ENCODE assay signal across 10 mouse cellular contexts in the genomic region with DNA sequence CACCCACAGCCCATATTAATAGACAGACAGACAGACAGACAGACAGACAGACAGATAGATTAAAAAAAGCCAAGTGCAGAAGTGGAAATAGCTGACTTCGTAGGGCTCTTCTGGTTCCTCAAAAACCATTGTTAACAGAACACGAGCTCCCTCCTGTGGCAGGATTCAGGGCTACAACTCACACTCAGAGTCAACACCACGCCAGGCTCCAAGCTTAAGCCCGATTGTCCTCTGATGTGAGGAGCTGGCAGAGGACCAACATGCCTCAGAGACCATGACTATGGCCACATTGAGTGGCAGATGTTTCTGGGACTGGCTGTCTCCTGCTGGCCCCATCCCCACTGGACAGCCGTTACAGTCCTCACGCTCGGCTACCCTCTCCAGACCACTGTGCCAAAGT. TPM values are rescaled to one million over a fixed set of nuclear protein-coding genes. Genes with fewer than 3 reads are reported as not detected.
A peak's percentile ranks its signal among the peaks of the same experiment; 100 is the strongest.
DNase-seq lines count a peak whose midpoint lies in the region; ATAC-seq and TF ChIP-seq lines count a peak whose summit lies in the region.
"Had no signal": no experiment of that assay in that cellular context is flagged by ENCODE, and none has a peak within 500 bp of the region (broad histone marks: within the 10 kb centered on the region; RNA-seq: fewer than 3 reads in every experiment).

No protein-coding gene starts in this region.

- peaks cover 83% of the 10 kb centered on the region for H3K27me3 ChIP-seq in liver, embryonic 12.5 days (replicated peaks)
- no peaks in the 10 kb centered on the region for H3K27me3 ChIP-seq in midbrain, postnatal 0 days (ENCODE audit: insufficient read depth, low read length)

- no peak overlapping the region for H3K9ac ChIP-seq in liver, embryonic 12.5 days
- no peak overlapping the region for H3K9ac ChIP-seq in midbrain, postnatal 0 days (replicated peaks; ENCODE audit: low read length, poor library complexity, severe bottlenecking)
- H3K9ac ChIP-seq: neural tube, embryonic 12.5 days had no signal

- no peaks in the 10 kb centered on the region for H3K4me1 ChIP-seq in liver, embryonic 12.5 days
- no peaks in the 10 kb centered on the region; the same call in 1 of the 2 replicates for H3K4me1 ChIP-seq in midbrain, postnatal 0 days (ENCODE audit: insufficient read depth, low read length)

- no peak overlapping the region for H3K27ac ChIP-seq in liver, embryonic 12.5 days
- H3K27ac ChIP-seq in midbrain, postnatal 0 days (ENCODE audit: low read depth, low read length): no peak overlapping the region
- H3K27ac ChIP-seq: neural tube, embryonic 12.5 days had no signal

- H3K9me3 ChIP-seq in liver, embryonic 12.5 days (replicated peaks): no peaks in the 10 kb centered on the region
- no peaks in the 10 kb centered on the region for H3K9me3 ChIP-seq in midbrain, postnatal 0 days (ENCODE audit: low read length)
- H3K9me3 ChIP-seq: neural tube, embryonic 12.5 days had no signal

- TF ChIP-seq CTCF in midbrain, postnatal 0 days (IDR thresholded peaks at IDR 0.05): peak; percentile 81

- no peaks in the 10 kb centered on the region for H3K36me3 ChIP-seq in liver, embryonic 12.5 days
- peaks cover 6% of the 10 kb centered on the region for H3K36me3 ChIP-seq in midbrain, postnatal 0 days (ENCODE audit: insufficient read depth, low read length)
- H3K36me3 ChIP-seq: neural tube, embryonic 12.5 days had no signal

- H3K4me2 ChIP-seq in liver, embryonic 12.5 days: no peak overlapping the region
- no peak overlapping the region for H3K4me2 ChIP-seq in midbrain, postnatal 0 days (ENCODE audit: low read depth, low read length, poor library complexity, severe bottlenecking)
- H3K4me2 ChIP-seq: neural tube, embryonic 12.5 days had no signal

- DNase-seq in liver (peak; percentile 41), WW6 (ENCODE audit: low read depth, low spot score) (peak; percentile 34)
- peak; percentile 77 to 82 for DNase-seq in cerebellum, postnatal 36 days
- peak; percentile 52 to 76 for DNase-seq in gastrocnemius, postnatal 4 days (ENCODE audit: low spot score in 2 of 2)
- DNase-seq in layer of hippocampus, postnatal 36 days: peak; percentile 80 to 81
- peak; percentile 95 for DNase-seq in midbrain, postnatal 0 days (ENCODE audit: low spot score)

- WGBS in liver, embryonic 12.5 days (ENCODE audit: insufficient replicate concordance): 26% methylated on average over 7 of the region's 7 CpGs
- WGBS in midbrain, postnatal 0 days: 23% methylated on average over 7 of the region's 7 CpGs

- no peak overlapping the region for H3K4me3 ChIP-seq in liver, embryonic 12.5 days
- H3K4me3 ChIP-seq in midbrain, postnatal 0 days (ENCODE audit: low read depth, low read length): no peak overlapping the region
- H3K4me3 ChIP-seq: erythroblast, embryonic 14.5 days; neural tube, embryonic 12.5 days had no signal

- ATAC-seq in liver, embryonic 12.5 days: no peak
- ATAC-seq in midbrain, postnatal 0 days (ENCODE audit: low FRiP score): peak; percentile 50; the same call in 1 of the 2 replicates
- no peak for ATAC-seq in erythroblast, adult 5-6 weeks (replicated peaks; ENCODE audit: low FRiP score, poor library complexity, severe bottlenecking)

RNA-seq across cellular contexts. Expression of a gene that starts 7.0 kb away (rescaled TPM):
- not detected in 2 replicates for polyA plus RNA-seq in liver, embryonic 12.5 days (2016; fragmentation: Nextera tagmentation; extraction: Ambion mirVana)
- total RNA-seq in gastrocnemius, postnatal 4 days (2021): 1 to 10 TPM; 5.0 to 8.1 TPM
- 1 to 10 TPM; 4.6 to 7.3 TPM for total RNA-seq in layer of hippocampus, postnatal 36 days (2021)
- 1.3 and 3.9 TPM in 2 replicates for total RNA-seq in midbrain, postnatal 0 days (2014; rRNA removed)
- polyA plus RNA-seq in midbrain, postnatal 0 days (2015; fragmentation: Nextera tagmentation; extraction: Ambion mirVana): 0.55 and 1.5 TPM in 2 replicates
- not detected in 2 replicates for total RNA-seq in erythroblast, adult 5-6 weeks (2015; ENCODE audit: low replicate concordance)
- total RNA-seq in erythroblast, adult 5-6 weeks (2017; ENCODE audit: low replicate concordance): not detected in 2 replicates
- polyA plus RNA-seq: erythroblast, embryonic 14.5 days had no signal

RNA-seq across cellular contexts. Expression of a gene that starts 33.3 kb away (rescaled TPM):
- polyA plus RNA-seq in liver, embryonic 12.5 days (2016; fragmentation: Nextera tagmentation; extraction: Ambion mirVana): 0.14 and 0.18 TPM in 2 replicates
- total RNA-seq in gastrocnemius, postnatal 4 days (2021): not detected
- total RNA-seq in layer of hippocampus, postnatal 36 days (2021): 100 to 1,000 TPM; 317 to 352 TPM
- total RNA-seq in midbrain, postnatal 0 days (2014; rRNA removed): 197 and 208 TPM in 2 replicates
- 139 and 150 TPM in 2 replicates for polyA plus RNA-seq in midbrain, postnatal 0 days (2015; fragmentation: Nextera tagmentation; extraction: Ambion mirVana)
- not detected in 2 replicates for total RNA-seq in erythroblast, adult 5-6 weeks (2015; ENCODE audit: low replicate concordance)
- not detected in 2 replicates for total RNA-seq in erythroblast, adult 5-6 weeks (2017; ENCODE audit: low replicate concordance)
- polyA plus RNA-seq: erythroblast, embryonic 14.5 days had no signal

RNA-seq across cellular contexts. Expression of a gene that starts 50.7 kb away (rescaled TPM):
- polyA plus RNA-seq in liver, embryonic 12.5 days (2016; fragmentation: Nextera tagmentation; extraction: Ambion mirVana): 0.07 TPM in 1 of 2 replicates, not detected in the other
- total RNA-seq in gastrocnemius, postnatal 4 days (2021): not detected
- total RNA-seq in layer of hippocampus, postnatal 36 days (2021): not detected
- not detected in 2 replicates for total RNA-seq in midbrain, postnatal 0 days (2014; rRNA removed)
- polyA plus RNA-seq in midbrain, postnatal 0 days (2015; fragmentation: Nextera tagmentation; extraction: Ambion mirVana): not detected in 2 replicates
- not detected in 2 replicates for total RNA-seq in erythroblast, adult 5-6 weeks (2015; ENCODE audit: low replicate concordance)
- not detected in 2 replicates for total RNA-seq in erythroblast, adult 5-6 weeks (2017; ENCODE audit: low replicate concordance)
- polyA plus RNA-seq: erythroblast, embryonic 14.5 days; neural tube, embryonic 12.5 days had no signal

Comparison
In these comparisons a context has a peak if more than half of its experiments do, and no peak if none do; other contexts are left out.
1. DNase-seq: peak in every context shown above with its lines; median percentile 95 in midbrain, postnatal 0 days; 80 in layer of hippocampus, postnatal 36 days; 80 in cerebellum, postnatal 36 days; 64 in gastrocnemius, postnatal 4 days; 41 in liver; 34 in WW6.
2. RNA of a gene that starts 33.3 kb away (total RNA-seq): 317 to 352 TPM in layer of hippocampus, postnatal 36 days and 197 to 208 TPM in midbrain, postnatal 0 days; not detected in gastrocnemius, postnatal 4 days and not detected in erythroblast, adult 5-6 weeks; every median in the first group is over 100 times any median in the second.